Mouse (Mus musculus) kidney, postnatal 0 days (tissue): ENCODE measurements at regions not wholly inside any gene's neighbourhood (a gene's known extent, or its start where the extent isn't known, plus 50 kb on each side); places are given as distances from the start of the nearest gene placed in this dataset.
"Not testable (repeated sequence)": the region's sequence is repeated elsewhere in the genome, so short reads cannot be mapped to it uniquely, and the experiment has no call there.

Experiments
- ATAC-seq: fragments of 200-750 bp; cut with Nextera tagmentation; replicated peaks from 2 replicates; pipeline ENCODE4 v1.8.0; 2017; ENCODE audit warnings: low read depth, moderate number of reproducible peaks, moderate TSS enrichment, moderate library complexity; ENCODE audit not compliant: low FRiP score
- DNase-seq: peaks from one replicate; pipeline ENCODE4 v3.0.0-alpha.2; 2016; ENCODE audit warnings: low spot score
- H3K27ac ChIP-seq: fragments of 300-500 bp; sonication (generic); 2 replicates; pipeline ENCODE4 v1.5.1; 2014; ENCODE audit warnings: mild to moderate bottlenecking
- H3K27me3 ChIP-seq: fragments of 300-500 bp; sonication (generic); 2 replicates; pipeline ENCODE4 v1.6.1; 2014; ENCODE audit warnings: low read length, mixed read lengths; ENCODE audit not compliant: insufficient read depth
- H3K36me3 ChIP-seq: fragments of 300-500 bp; sonication (generic); 2 replicates; pipeline ENCODE4 v1.6.1; 2014; ENCODE audit warnings: low read length, mixed read lengths; ENCODE audit not compliant: insufficient read depth
- H3K4me1 ChIP-seq: fragments of 300-500 bp; sonication (generic); replicated peaks from 2 replicates; pipeline ENCODE4 v1.6.1; 2014; ENCODE audit warnings: antibody characterized with exemption, low read length, mixed read lengths; ENCODE audit not compliant: insufficient read depth
- H3K4me2 ChIP-seq: fragments of 300-500 bp; sonication (generic); 2 replicates; pipeline ENCODE4 v1.6.1; 2014; ENCODE audit warnings: mild to moderate bottlenecking, low read length, moderate library complexity, mixed read lengths
- H3K4me3 ChIP-seq: fragments of 300-500 bp; sonication (generic); replicated peaks from 2 replicates; pipeline ENCODE4 v1.5.1; 2014; ENCODE audit warnings: low read depth, low read length
- H3K9ac ChIP-seq: fragments of 300-500 bp; sonication (generic); 2 replicates; pipeline ENCODE4 v1.6.1; 2014; ENCODE audit warnings: low read depth, low read length
- H3K9me3 ChIP-seq: fragments of 300-500 bp; sonication (generic); replicated peaks from 2 replicates; pipeline ENCODE4 v1.6.1; 2016; ENCODE audit warnings: low read length, inconsistent platforms, mixed read lengths
- CTCF ChIP-seq: IDR thresholded peaks from 2 replicates; pipeline ENCODE4 v1.5.1; 2016; ENCODE audit warnings: antibody characterized with exemption, low read depth, mild to moderate bottlenecking, moderate library complexity
- WGBS: fragments of 180-500 bp; shearing (Covaris S2); extraction: QIAGEN DNeasy Blood & Tissue Kit; methylation state at CpG from one replicate; pipeline ENCODE4 v1.1.7; 2014; 5-methylcytosine and 5-hydroxymethylcytosine counted together

- H3K4me1 ChIP-seq, H3K9me3 ChIP-seq, ATAC-seq, DNase-seq, H3K27me3 ChIP-seq, H3K27ac ChIP-seq, H3K4me3 ChIP-seq, H3K4me2 ChIP-seq, H3K9ac ChIP-seq, H3K36me3 ChIP-seq: not testable (repeated sequence)
- WGBS, result 80% methylated on average over 9 of the region's 9 CpGs
These were observed 95.1 kb downstream of the Stard3nl start for GRCm38 (mm10) chr13:19300320-19301011.

GRCm38 (mm10) chr13:19296325-19296724 lies 99.3 kb downstream of the Stard3nl start:
- Histone ChIP-seq H3K4me1 (no peaks in the 10 kb centered on the region), H3K9me3 (no peaks in the 10 kb centered on the region), H3K9ac (no peak overlapping the region), H3K4me2 (no peak overlapping the region), H3K27ac (no peak overlapping the region), H3K36me3 (no peaks in the 10 kb centered on the region), H3K4me3 (no peak overlapping the region), H3K27me3 (no peaks in the 10 kb centered on the region)
- DNase-seq (no peak), ATAC-seq (no peak)
- TF ChIP-seq CTCF, result no peak
- WGBS, result 76% methylated on average over 1 of the region's 1 CpGs

GRCm38 (mm10) chr13:19293041-19293440 lies 102.6 kb downstream of the Stard3nl start:
- no peak for TF ChIP-seq CTCF
- no peak overlapping the region for H3K9ac ChIP-seq
- H3K27ac ChIP-seq, result no peak overlapping the region
- no peaks in the 10 kb centered on the region for H3K27me3 ChIP-seq
- no peak overlapping the region for H3K4me3 ChIP-seq
- H3K9me3 ChIP-seq, result no peaks in the 10 kb centered on the region
- no peak for ATAC-seq
- 57% methylated on average over 2 of the region's 2 CpGs for WGBS
- DNase-seq, result no peak
- no peak overlapping the region for H3K4me2 ChIP-seq
- no peaks in the 10 kb centered on the region for H3K36me3 ChIP-seq
- no peaks in the 10 kb centered on the region for H3K4me1 ChIP-seq

GRCm38 (mm10) chr13:19283161-19283560 lies 112.4 kb downstream of the Stard3nl start:
- Histone ChIP-seq H3K4me3 (no peak overlapping the region), H3K4me1 (no peaks in the 10 kb centered on the region), H3K9ac (no peak overlapping the region), H3K27ac (no peak overlapping the region), H3K9me3 (no peaks in the 10 kb centered on the region), H3K4me2 (no peak overlapping the region), H3K27me3 (no peaks in the 10 kb centered on the region), H3K36me3 (no peaks in the 10 kb centered on the region)
- 79% methylated on average over 1 of the region's 1 CpGs for WGBS
- no peak; the same call in 1 of the 2 replicates for TF ChIP-seq CTCF
- DNase-seq, result no peak
- no peak for ATAC-seq

GRCm38 (mm10) chr13:19272548-19273295 lies 122.9 kb downstream of the Stard3nl start:
- 73% methylated on average over 6 of the region's 6 CpGs for WGBS
- not testable (repeated sequence) for H3K27ac ChIP-seq, H3K9me3 ChIP-seq, H3K36me3 ChIP-seq, H3K4me2 ChIP-seq, H3K9ac ChIP-seq, ATAC-seq, DNase-seq, H3K4me1 ChIP-seq, H3K27me3 ChIP-seq, H3K4me3 ChIP-seq

- not testable (repeated sequence) for H3K27me3 ChIP-seq, H3K9me3 ChIP-seq, H3K36me3 ChIP-seq, H3K9ac ChIP-seq, ATAC-seq, DNase-seq, H3K4me2 ChIP-seq, H3K4me3 ChIP-seq, H3K4me1 ChIP-seq, H3K27ac ChIP-seq
- WGBS, result 89% methylated on average over 12 of the region's 12 CpGs
These were observed 130.6 kb downstream of the Stard3nl start for GRCm38 (mm10) chr13:19264996-19265395.

GRCm38 (mm10) chr13:19246558-19246957 lies 149.0 kb downstream of the Stard3nl start:
- H3K36me3 ChIP-seq, H3K4me3 ChIP-seq, H3K4me2 ChIP-seq, H3K9ac ChIP-seq, DNase-seq, H3K27ac ChIP-seq, ATAC-seq, H3K4me1 ChIP-seq, H3K9me3 ChIP-seq, H3K27me3 ChIP-seq: not testable (repeated sequence)
- 75% methylated on average over 6 of the region's 7 CpGs for WGBS

- not testable (repeated sequence) for H3K4me2 ChIP-seq, H3K27me3 ChIP-seq, ATAC-seq, H3K9me3 ChIP-seq, DNase-seq, H3K27ac ChIP-seq, H3K4me3 ChIP-seq, H3K9ac ChIP-seq, H3K4me1 ChIP-seq, H3K36me3 ChIP-seq
- WGBS, result 36% methylated on average over 4 of the region's 4 CpGs
These were observed 153.0 kb downstream of the Stard3nl start for GRCm38 (mm10) chr13:19242580-19242979.
